Mouse (Mus musculus): Measurements from ENCODE around the gene Plekhg5.

Plekhg5 gene

GRCm38 (mm10) chr4:152096927-152097326 lies 24.6 kb downstream of the Plekhg5 start:
- in situ Hi-C loops (cut with MboI, MseI): no loop called here

GRCm38 (mm10) chr4:152097911-152098799 lies 25.9 kb downstream of the Plekhg5 start:
- in situ Hi-C loops (cut with MboI, MseI): no loop called here

- in situ Hi-C loops (cut with MboI, MseI): no loop called here
Measured at GRCm38 (mm10) chr4:152100541-152100940, 28.2 kb downstream of the Plekhg5 start.

- in situ Hi-C loops (cut with MboI, MseI): no loop called here
Measured at GRCm38 (mm10) chr4:152101081-152101653, 28.9 kb downstream of the Plekhg5 start.

GRCm38 (mm10) chr4:152101921-152102320 lies 29.6 kb downstream of the Plekhg5 start:
- in situ Hi-C loops (cut with MboI, MseI): no loop called here

- in situ Hi-C loops (cut with MboI, MseI): no loop called here
Measured at GRCm38 (mm10) chr4:152103025-152103424, 30.7 kb downstream of the Plekhg5 start.

- in situ Hi-C loops (cut with MboI, MseI): no loop called here
Measured at GRCm38 (mm10) chr4:152106746-152107145, 34.4 kb downstream of the Plekhg5 start.

- in situ Hi-C loops (cut with MboI, MseI): no loop called here
Measured at GRCm38 (mm10) chr4:152107493-152107892, 35.2 kb downstream of the Plekhg5 start.

- in situ Hi-C loops (cut with MboI, MseI): no loop called here
Measured at GRCm38 (mm10) chr4:152107971-152108509, 35.7 kb downstream of the Plekhg5 start.

GRCm38 (mm10) chr4:152108673-152109072 lies 36.4 kb downstream of the Plekhg5 start:
- in situ Hi-C loops (cut with MboI, MseI): no loop called here

GRCm38 (mm10) chr4:152109509-152109908 lies 37.2 kb downstream of the Plekhg5 start:
- in situ Hi-C loops (cut with MboI, MseI): no loop called here

GRCm38 (mm10) chr4:152110689-152111088 lies 38.4 kb downstream of the Plekhg5 start:
- in situ Hi-C loops (cut with MboI, MseI): no loop called here

GRCm38 (mm10) chr4:152112329-152112728 lies 40.0 kb downstream of the Plekhg5 start:
- in situ Hi-C loops (cut with MboI, MseI): no loop called here

GRCm38 (mm10) chr4:152114080-152114479 lies 41.8 kb downstream of the Plekhg5 start:
- in situ Hi-C loops (cut with MboI, MseI): no loop called here

GRCm38 (mm10) chr4:152115921-152116612 lies 43.8 kb downstream of the Plekhg5 start, which contains the start of gene Tnfrsf25:
Tnfrsf25 (plus strand) TSS chr4:152115934.
- in situ Hi-C loops (cut with MboI, MseI): no loop called here

GRCm38 (mm10) chr4:152117538-152117937 lies 45.2 kb downstream of the Plekhg5 start:
- in situ Hi-C loops (cut with MboI, MseI): no loop called here

GRCm38 (mm10) chr4:152119396-152120292 lies 47.3 kb downstream of the Plekhg5 start:
- in situ Hi-C loops (cut with MboI, MseI): no loop called here

GRCm38 (mm10) chr4:152120311-152121182 lies 48.2 kb downstream of the Plekhg5 start:
- in situ Hi-C loops (cut with MboI, MseI): no loop called here

- in situ Hi-C loops (cut with MboI, MseI): no loop called here
Measured at GRCm38 (mm10) chr4:152121183-152121505, 48.8 kb downstream of the Plekhg5 start.

GRCm38 (mm10) chr4:152124361-152124961 lies 52.2 kb downstream of the Plekhg5 start:
- in situ Hi-C loops (cut with MboI, MseI): no loop called here

Measured in T-helper 2 cell (primary cell).